19 mouse cellular contexts compared by ENCODE assay signal in the genomic region with DNA sequence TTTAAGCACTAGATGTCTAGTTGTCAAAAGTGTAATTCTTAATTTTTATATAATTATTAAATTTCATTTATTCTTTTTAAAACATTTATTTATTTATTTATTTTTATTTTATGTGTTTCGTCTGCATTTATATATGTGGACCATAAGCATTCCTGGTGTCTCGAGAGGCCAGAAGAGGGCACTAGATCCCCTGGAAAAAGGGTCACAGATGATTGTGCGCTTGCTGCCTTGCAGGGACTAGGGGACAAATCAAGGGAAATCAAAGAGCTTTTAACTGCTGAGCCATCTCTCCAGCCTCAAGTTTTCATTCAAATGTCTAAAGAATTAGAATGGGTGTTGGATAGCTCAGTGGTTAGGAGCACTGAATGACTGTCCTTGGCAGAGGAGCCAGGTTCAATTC. TPM values are rescaled to one million over a fixed set of nuclear protein-coding genes. Genes with fewer than 3 reads are reported as not detected.
DNase-seq lines count a peak whose midpoint lies in the region; ATAC-seq and TF ChIP-seq lines count a peak whose summit lies in the region.
"Had no signal": no experiment of that assay in that cellular context is flagged by ENCODE, and none has a peak within 500 bp of the region (broad histone marks: within the 10 kb centered on the region; RNA-seq: fewer than 3 reads in every experiment).

No protein-coding gene starts in this region.

- no peak overlapping the region for H3K4me3 ChIP-seq in forebrain, embryonic 14.5 days (ENCODE audit: low read depth, low read length)
- no peak overlapping the region for H3K4me3 ChIP-seq in forebrain, embryonic 16.5 days (replicated peaks; ENCODE audit: low read length)
- H3K4me3 ChIP-seq in liver, postnatal 0 days (ENCODE audit: low read depth, low read length): no peak overlapping the region
- H3K4me3 ChIP-seq in liver, embryonic 12.5 days: no peak overlapping the region
- H3K4me3 ChIP-seq: embryonic facial prominence, embryonic 15.5 days; forebrain, embryonic 13.5 days; kidney, embryonic 15.5 days; liver, embryonic 15.5 days; myocyte had no signal

- TF ChIP-seq EP300 in liver, postnatal 0 days (IDR thresholded peaks at IDR 0.05; ENCODE audit: low read depth): no peak

- H3K36me3 ChIP-seq in forebrain, embryonic 14.5 days (ENCODE audit: control insufficient read depth, insufficient read depth, low read length): peaks cover 17% of the 10 kb centered on the region
- no peaks in the 10 kb centered on the region for H3K36me3 ChIP-seq in forebrain, embryonic 16.5 days (ENCODE audit: control insufficient read depth, insufficient read depth)
- peaks cover 14% of the 10 kb centered on the region; the same call in 1 of the 2 replicates for H3K36me3 ChIP-seq in liver, postnatal 0 days (replicated peaks; ENCODE audit: insufficient read depth, low read length)
- H3K36me3 ChIP-seq in liver, embryonic 12.5 days: peaks cover 34% of the 10 kb centered on the region

- H3K9ac ChIP-seq in forebrain, embryonic 14.5 days (ENCODE audit: low read length): no peak overlapping the region
- H3K9ac ChIP-seq in forebrain, embryonic 16.5 days (replicated peaks; ENCODE audit: low read depth, low read length): no peak overlapping the region
- no peak overlapping the region for H3K9ac ChIP-seq in liver, postnatal 0 days (replicated peaks)
- H3K9ac ChIP-seq in liver, embryonic 12.5 days: no peak overlapping the region
- H3K9ac ChIP-seq: embryonic facial prominence, embryonic 15.5 days; forebrain, embryonic 13.5 days; kidney, embryonic 15.5 days; liver, embryonic 15.5 days had no signal

- no peaks in the 10 kb centered on the region for H3K9me3 ChIP-seq in forebrain, embryonic 14.5 days (replicated peaks; ENCODE audit: control insufficient read depth, low read length)
- no peaks in the 10 kb centered on the region for H3K9me3 ChIP-seq in forebrain, embryonic 16.5 days (ENCODE audit: control insufficient read depth, low read length)
- H3K9me3 ChIP-seq in liver, postnatal 0 days (ENCODE audit: low read length): no peaks in the 10 kb centered on the region
- H3K9me3 ChIP-seq in liver, embryonic 12.5 days (replicated peaks): no peaks in the 10 kb centered on the region
- H3K9me3 ChIP-seq: embryonic facial prominence, embryonic 15.5 days; forebrain, embryonic 13.5 days; kidney, embryonic 15.5 days; liver, embryonic 15.5 days had no signal

- no peak overlapping the region for H3K4me2 ChIP-seq in forebrain, embryonic 14.5 days (ENCODE audit: low read length)
- H3K4me2 ChIP-seq in forebrain, embryonic 16.5 days (ENCODE audit: low read length): no peak overlapping the region
- H3K4me2 ChIP-seq in liver, postnatal 0 days (ENCODE audit: low read depth, low read length): no peak overlapping the region
- H3K4me2 ChIP-seq in liver, embryonic 12.5 days: no peak overlapping the region
- H3K4me2 ChIP-seq: embryonic facial prominence, embryonic 15.5 days; forebrain, embryonic 13.5 days; kidney, embryonic 15.5 days; liver, embryonic 15.5 days had no signal

- peak; percentile 36 for TF ChIP-seq CTCF in liver, postnatal 0 days (IDR thresholded peaks at IDR 0.05; ENCODE audit: low read depth)

- no peaks in the 10 kb centered on the region for H3K4me1 ChIP-seq in forebrain, embryonic 14.5 days (ENCODE audit: control insufficient read depth, insufficient read depth, low read length)
- no peaks in the 10 kb centered on the region for H3K4me1 ChIP-seq in forebrain, embryonic 16.5 days (replicated peaks; ENCODE audit: control insufficient read depth, insufficient read depth, low read length)
- peaks cover 3% of the 10 kb centered on the region; the same call in 1 of the 2 replicates for H3K4me1 ChIP-seq in liver, postnatal 0 days (ENCODE audit: insufficient read depth)
- H3K4me1 ChIP-seq in liver, embryonic 12.5 days: no peaks in the 10 kb centered on the region
- H3K4me1 ChIP-seq: embryonic facial prominence, embryonic 15.5 days; forebrain, embryonic 13.5 days; kidney, embryonic 15.5 days; liver, embryonic 15.5 days had no signal

- no peak overlapping the region for H3K27ac ChIP-seq in forebrain, embryonic 14.5 days (ENCODE audit: low read depth, low read length)
- no peak overlapping the region for H3K27ac ChIP-seq in forebrain, embryonic 16.5 days (ENCODE audit: low read length)
- H3K27ac ChIP-seq in liver, postnatal 0 days (ENCODE audit: low read depth): no peak overlapping the region
- H3K27ac ChIP-seq in liver, embryonic 12.5 days: no peak overlapping the region
- H3K27ac ChIP-seq: embryonic facial prominence, embryonic 15.5 days; forebrain, embryonic 13.5 days; kidney, embryonic 15.5 days; liver, embryonic 15.5 days had no signal

- WGBS in forebrain, embryonic 14.5 days: 85% methylated on average over 3 of the region's 3 CpGs
- 84% methylated on average over 3 of the region's 3 CpGs for WGBS in forebrain, embryonic 16.5 days
- 86% methylated on average over 3 of the region's 3 CpGs for WGBS in liver, postnatal 0 days (ENCODE audit: insufficient replicate concordance)
- 87% methylated on average over 3 of the region's 3 CpGs for WGBS in liver, embryonic 12.5 days (ENCODE audit: insufficient replicate concordance)

- DNase-seq in forebrain, embryonic 14.5 days (ENCODE audit: low spot score): peak; percentile 18
- no peak for DNase-seq in liver, postnatal 0 days
- DNase-seq in 416B (ENCODE audit: low read depth): peak; percentile 55
- DNase-seq in R1 (ENCODE audit: low read depth, low spot score): peak; percentile 66
- DNase-seq in cerebellum, adult 9-11 months: no peak
- no peak for DNase-seq in layer of hippocampus, adult 9-11 months
- DNase-seq: adrenal gland, adult 2 months; cerebellum, adult 8-10 months; heart, postnatal 14 days; left cerebral cortex, postnatal 4 days; thymus, adult 18-20 months had no signal

- H3K27me3 ChIP-seq in forebrain, embryonic 14.5 days (replicated peaks; ENCODE audit: control insufficient read depth, insufficient read depth, low read length): no peaks in the 10 kb centered on the region
- no peaks in the 10 kb centered on the region for H3K27me3 ChIP-seq in forebrain, embryonic 16.5 days (replicated peaks; ENCODE audit: control insufficient read depth, insufficient read depth, low read length)
- H3K27me3 ChIP-seq in liver, postnatal 0 days (ENCODE audit: insufficient read depth, low read length): no peaks in the 10 kb centered on the region
- H3K27me3 ChIP-seq in liver, embryonic 12.5 days (replicated peaks): no peaks in the 10 kb centered on the region
- H3K27me3 ChIP-seq: embryonic facial prominence, embryonic 15.5 days; forebrain, embryonic 13.5 days; kidney, embryonic 15.5 days; liver, embryonic 15.5 days; Patski had no signal

- no peak for ATAC-seq in forebrain, embryonic 14.5 days
- ATAC-seq in forebrain, embryonic 16.5 days: no peak
- ATAC-seq in liver, postnatal 0 days: no peak
- ATAC-seq in liver, embryonic 12.5 days: no peak
- ATAC-seq: forebrain, embryonic 13.5 days; Patski had no signal

RNA-seq across cellular contexts. Expression of gene Ivns1abp, which starts 33.1 kb away (rescaled TPM):
- polyA plus RNA-seq in forebrain, embryonic 14.5 days (2014; fragmentation: Nextera tagmentation; extraction: Ambion mirVana): 323 and 358 TPM in 2 replicates
- 388 and 450 TPM in 2 replicates for polyA plus RNA-seq in forebrain, embryonic 16.5 days (2015; fragmentation: Nextera tagmentation; extraction: Ambion mirVana)
- 58.5 and 68.2 TPM in 2 replicates for polyA plus RNA-seq in liver, postnatal 0 days (2015; fragmentation: Nextera tagmentation; extraction: Ambion mirVana)
- polyA plus RNA-seq in liver, embryonic 12.5 days (2016; fragmentation: Nextera tagmentation; extraction: Ambion mirVana): 140 and 141 TPM in 2 replicates

RNA-seq across cellular contexts. Expression of gene Swt1, which starts 50.9 kb away (rescaled TPM):
- polyA plus RNA-seq in forebrain, embryonic 14.5 days (2014; fragmentation: Nextera tagmentation; extraction: Ambion mirVana): 16.0 and 21.3 TPM in 2 replicates
- polyA plus RNA-seq in forebrain, embryonic 16.5 days (2015; fragmentation: Nextera tagmentation; extraction: Ambion mirVana): 17.7 and 21.0 TPM in 2 replicates
- 17.2 and 20.6 TPM in 2 replicates for polyA plus RNA-seq in liver, postnatal 0 days (2015; fragmentation: Nextera tagmentation; extraction: Ambion mirVana)
- 21.3 and 23.5 TPM in 2 replicates for polyA plus RNA-seq in liver, embryonic 12.5 days (2016; fragmentation: Nextera tagmentation; extraction: Ambion mirVana)

RNA-seq across cellular contexts. Expression of gene Trmt1l, which starts 51.0 kb away (rescaled TPM):
- 34.5 and 45.3 TPM in 2 replicates for polyA plus RNA-seq in forebrain, embryonic 14.5 days (2014; fragmentation: Nextera tagmentation; extraction: Ambion mirVana)
- polyA plus RNA-seq in forebrain, embryonic 16.5 days (2015; fragmentation: Nextera tagmentation; extraction: Ambion mirVana): 50.5 and 52.3 TPM in 2 replicates
- 10.9 and 12.6 TPM in 2 replicates for polyA plus RNA-seq in liver, postnatal 0 days (2015; fragmentation: Nextera tagmentation; extraction: Ambion mirVana)
- 29.7 and 31.6 TPM in 2 replicates for polyA plus RNA-seq in liver, embryonic 12.5 days (2016; fragmentation: Nextera tagmentation; extraction: Ambion mirVana)

Comparison
In these comparisons a context has a peak if more than half of its experiments do, and no peak if none do; other contexts are left out.
1. DNase-seq: peak in forebrain, embryonic 14.5 days (single experiment), 416B (single experiment) and R1 (single experiment); none in liver, postnatal 0 days (single experiment), cerebellum, adult 9-11 months (single experiment) and layer of hippocampus, adult 9-11 months (single experiment).